Mouse (Mus musculus) stomach, postnatal 0 days (tissue): ENCODE results near the gene Ascc3. TPM values are rescaled to one million over a fixed set of nuclear protein-coding genes. Genes with fewer than 3 reads are reported as not detected.

Experiments used
- ATAC-seq: fragments of 200-750 bp; cut with Nextera tagmentation; 2 replicates; pipeline ENCODE4 v1.8.0; 2017; ENCODE audit not compliant: low FRiP score, low TSS enrichment
- DNase-seq: peaks from one replicate; pipeline ENCODE4 v3.0.0-alpha.2; 2016; ENCODE audit warnings: low spot score
- H3K27ac ChIP-seq: fragments of 300-500 bp; sonication (generic); replicated peaks from 2 replicates; pipeline ENCODE4 v1.5.1; 2014; ENCODE audit warnings: mild to moderate bottlenecking, control low read depth
- H3K27me3 ChIP-seq: fragments of 300-500 bp; sonication (generic); 2 replicates; pipeline ENCODE4 v1.6.1; 2014; ENCODE audit warnings: low read length; ENCODE audit not compliant: control insufficient read depth, insufficient read depth
- H3K36me3 ChIP-seq: fragments of 300-500 bp; sonication (generic); 2 replicates; pipeline ENCODE4 v1.6.1; 2014; ENCODE audit warnings: low read length, mixed read lengths; ENCODE audit not compliant: control insufficient read depth, insufficient read depth
- H3K4me1 ChIP-seq: fragments of 300-500 bp; sonication (generic); replicated peaks from 2 replicates; pipeline ENCODE4 v1.6.1; 2014; ENCODE audit warnings: antibody characterized with exemption; ENCODE audit not compliant: control insufficient read depth, insufficient read depth
- H3K4me2 ChIP-seq: fragments of 300-500 bp; sonication (generic); replicated peaks from 2 replicates; pipeline ENCODE4 v1.6.1; 2014; ENCODE audit warnings: low read depth, mild to moderate bottlenecking, control low read depth, moderate library complexity
- H3K4me3 ChIP-seq: fragments of 300-500 bp; sonication (generic); 2 replicates; pipeline ENCODE4 v1.5.1; 2014; ENCODE audit warnings: low read depth, low read length, control low read depth
- H3K9ac ChIP-seq: fragments of 300-500 bp; sonication (generic); 2 replicates; pipeline ENCODE4 v1.6.1; 2014; ENCODE audit warnings: mild to moderate bottlenecking, low read length, control low read depth, mixed read lengths
- H3K9me3 ChIP-seq: fragments of 300-500 bp; sonication (generic); 2 replicates; pipeline ENCODE4 v1.6.1; 2016; ENCODE audit warnings: low read length; ENCODE audit not compliant: control insufficient read depth
- CTCF ChIP-seq: IDR thresholded peaks from 2 replicates; pipeline ENCODE4 v1.5.1; 2016; ENCODE audit warnings: antibody characterized with exemption, low read depth, mild to moderate bottlenecking, moderate library complexity
- EP300 ChIP-seq: optimal IDR thresholded peaks from 2 replicates; pipeline ENCODE3; 2016; ENCODE audit warnings: antibody characterized with exemption
- WGBS: fragments of 180-500 bp; shearing (Covaris S2); extraction: QIAGEN DNeasy Blood & Tissue Kit; methylation state at CpG from one replicate; pipeline ENCODE4 v1.1.7; 2014; 5-methylcytosine and 5-hydroxymethylcytosine counted together
- polyA plus RNA-seq: library from polyadenylated mRNA; unstranded; fragments of >200 nt; fragmentation: Nextera tagmentation; extraction: Ambion mirVana; gene quantifications from 2 replicates; pipeline ENCODE4 v1.2.1, GENCODE M21; 2015

Gene Ascc3
- polyA plus RNA-seq, 1 experiment from 2014 or later = 10.2 TPM

GRCm38 (mm10) chr10:50892751-50893320 lies 300.4 kb downstream of the Ascc3 start:
- H3K4me2 ChIP-seq = no peak overlapping the region
- H3K4me1 ChIP-seq = 0 out of 2 replicates have a peak, but pooled peaks cover 5% of the 10 kb centered on the region
- ATAC-seq (no peak), DNase-seq (no peak)
- no peaks in the 10 kb centered on the region for H3K9me3 ChIP-seq
- H3K27me3 ChIP-seq = peaks cover 35% of the 10 kb centered on the region
- H3K36me3 ChIP-seq = no peaks in the 10 kb centered on the region
- TF ChIP-seq EP300 (no peak), CTCF (no peak)
- no peak overlapping the region for H3K4me3 ChIP-seq
- H3K27ac ChIP-seq = no peak overlapping the region
- 6% methylated on average over 15 of the region's 15 CpGs for WGBS
- no peak overlapping the region for H3K9ac ChIP-seq

- H3K4me2 ChIP-seq = no peak overlapping the region
- 0 out of 2 replicates have a peak, but pooled peaks cover 5% of the 10 kb centered on the region for H3K4me1 ChIP-seq
- H3K27me3 ChIP-seq = peaks cover 35% of the 10 kb centered on the region
- H3K36me3 ChIP-seq = no peaks in the 10 kb centered on the region
- no peak overlapping the region for H3K4me3 ChIP-seq
- no peak overlapping the region for H3K9ac ChIP-seq
- H3K27ac ChIP-seq = no peak overlapping the region
- WGBS = 15% methylated on average over 10 of the region's 10 CpGs
- ATAC-seq (no peak), DNase-seq (no peak)
- no peaks in the 10 kb centered on the region for H3K9me3 ChIP-seq
- TF ChIP-seq CTCF = no peak
- TF ChIP-seq EP300 = no peak
Observed at GRCm38 (mm10) chr10:50893546-50893945, 301.1 kb downstream of the Ascc3 start.

GRCm38 (mm10) chr10:50894170-50894991 lies 301.9 kb downstream of the Ascc3 start, which contains the start of gene Sim1:
Sim1 (plus strand) TSS chr10:50894754.
- H3K4me3 ChIP-seq = peak within 1 kb of the TSS; percentile 38
- no peak within 1 kb of the TSS for H3K27ac ChIP-seq
- no peaks in the 10 kb centered on the region for H3K9me3 ChIP-seq
- H3K4me2 ChIP-seq = peak within 1 kb of the TSS; percentile 64
- under 1% methylated on average over 58 of the region's 62 CpGs for WGBS
- peaks cover 35% of the 10 kb centered on the region for H3K27me3 ChIP-seq
- DNase-seq = peak; percentile 65
- no peak within 1 kb of the TSS for H3K9ac ChIP-seq
- 0 out of 2 replicates have a peak, but pooled peaks cover 5% of the 10 kb centered on the region for H3K4me1 ChIP-seq
- H3K36me3 ChIP-seq = no peaks in the 10 kb centered on the region
- ATAC-seq = peak; percentile 85
- TF ChIP-seq EP300 (no peak), CTCF (no peak)

GRCm38 (mm10) chr10:50895091-50895790 lies 302.8 kb downstream of the Ascc3 start:
- Histone ChIP-seq H3K4me1 (0 out of 2 replicates have a peak, but pooled peaks cover 5% of the 10 kb centered on the region), H3K4me3 (peak overlapping the region; percentile 38), H3K9me3 (no peaks in the 10 kb centered on the region), H3K27me3 (peaks cover 36% of the 10 kb centered on the region), H3K9ac (no peak overlapping the region), H3K36me3 (no peaks in the 10 kb centered on the region), H3K4me2 (peak overlapping the region; percentile 64), H3K27ac (no peak overlapping the region)
- TF ChIP-seq EP300 (no peak), CTCF (no peak)
- WGBS = 1% methylated on average over 44 of the region's 44 CpGs
- no peak for ATAC-seq
- no peak for DNase-seq

GRCm38 (mm10) chr10:50895881-50896766 lies 303.7 kb downstream of the Ascc3 start:
- TF ChIP-seq CTCF (no peak), EP300 (no peak)
- H3K36me3 ChIP-seq = no peaks in the 10 kb centered on the region
- WGBS = 14% methylated on average over 21 of the region's 21 CpGs
- peaks cover 37% of the 10 kb centered on the region for H3K27me3 ChIP-seq
- DNase-seq (no peak), ATAC-seq (no peak)
- H3K9me3 ChIP-seq = no peaks in the 10 kb centered on the region
- H3K4me2 ChIP-seq = no peak overlapping the region
- 0 out of 2 replicates have a peak, but pooled peaks cover 5% of the 10 kb centered on the region for H3K4me1 ChIP-seq
- no peak overlapping the region for H3K9ac ChIP-seq
- H3K4me3 ChIP-seq = no peak overlapping the region
- no peak overlapping the region for H3K27ac ChIP-seq
